Mouse (Mus musculus) C2C12 (cell line): Measurements from ENCODE around the gene Ccdc107.

Source experiments
- CEBPB ChIP-seq: IDR thresholded peaks from one replicate; pipeline ENCODE4 v1.6.1; 2011; ENCODE audit warnings: low read depth, mild to moderate bottlenecking, control low read depth, moderate library complexity
- CTCF ChIP-seq: IDR thresholded peaks from one replicate; pipeline ENCODE4 v1.5.1; 2011; ENCODE audit not compliant: control insufficient read depth, insufficient read depth, insufficient read length
- FOSL1 ChIP-seq: IDR thresholded peaks from one replicate; pipeline ENCODE4 v1.8.0; 2011; ENCODE audit warnings: mild to moderate bottlenecking, low read length; ENCODE audit not compliant: poor library complexity, insufficient read depth, severe bottlenecking
- USF1 ChIP-seq: IDR thresholded peaks from one replicate; pipeline ENCODE4 v1.6.1; 2011; ENCODE audit warnings: low read depth, mild to moderate bottlenecking, control low read depth, moderate library complexity

DNA sequence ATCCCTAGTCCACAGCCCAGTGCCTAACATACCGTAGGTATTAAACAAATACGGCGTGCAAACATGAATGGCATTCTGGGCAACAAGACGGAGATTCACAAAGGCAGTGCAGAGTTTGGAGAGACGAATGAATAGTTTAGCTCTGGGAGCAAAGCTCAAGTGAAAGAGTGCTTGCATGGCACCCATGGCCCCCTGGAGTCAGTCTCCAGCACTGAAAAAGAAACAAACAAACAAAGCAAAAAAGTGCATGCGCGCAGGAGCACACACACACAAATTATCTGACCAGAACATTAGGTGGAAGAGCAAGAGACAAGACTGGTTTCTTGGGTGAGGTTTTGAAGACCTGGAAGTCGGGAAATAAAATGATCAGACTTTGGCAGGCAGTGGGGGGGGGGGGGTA, 13.4 kb downstream of the Ccdc107 start:
- no peak for TF ChIP-seq CTCF
- TF ChIP-seq USF1, result no peak
- TF ChIP-seq CEBPB, result no peak
- TF ChIP-seq FOSL1, result no peak
